Mouse (Mus musculus): ENCODE measurements around the gene Opcml. TPM values are rescaled to one million over a fixed set of nuclear protein-coding genes. Genes with fewer than 3 reads are reported as not detected.

Opcml gene
- polyA plus RNA-seq, 1 experiment from 2014 or later: 4.3 TPM

DNA sequence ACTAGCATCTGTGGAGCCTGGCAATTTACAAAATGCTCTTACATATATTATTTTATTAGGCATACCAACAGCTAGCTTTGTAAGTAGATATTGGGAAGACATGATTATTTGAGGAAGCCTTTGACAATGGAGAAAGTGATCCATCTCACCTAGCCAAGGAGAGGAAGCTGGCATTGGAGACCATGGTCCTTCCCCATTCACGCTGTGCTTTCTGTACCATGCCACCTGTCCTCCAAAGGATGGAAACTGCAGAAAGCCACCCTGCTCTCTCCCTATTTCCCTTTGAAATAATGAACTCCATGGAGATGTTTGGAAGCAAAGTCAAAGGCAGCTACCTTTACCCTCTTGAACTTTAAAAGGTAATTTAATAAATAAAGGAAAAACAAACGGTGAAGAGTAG lies 570.1 kb downstream of the Opcml start:
- no peaks in the 10 kb centered on the region for H3K36me3 ChIP-seq
- no peak for DNase-seq (ENCODE audit: low spot score)
- H3K27me3 ChIP-seq (ENCODE audit: insufficient read depth, poor library complexity, severe bottlenecking): no peaks in the 10 kb centered on the region
- peaks cover 4% of the 10 kb centered on the region; the same call in 1 of the 2 replicates for H3K4me1 ChIP-seq
- H3K9me3 ChIP-seq: no peaks in the 10 kb centered on the region
- no peak overlapping the region for H3K27ac ChIP-seq
- H3K4me3 ChIP-seq: no peak overlapping the region
- WGBS: 80% methylated on average over 2 of the region's 2 CpGs

DNA sequence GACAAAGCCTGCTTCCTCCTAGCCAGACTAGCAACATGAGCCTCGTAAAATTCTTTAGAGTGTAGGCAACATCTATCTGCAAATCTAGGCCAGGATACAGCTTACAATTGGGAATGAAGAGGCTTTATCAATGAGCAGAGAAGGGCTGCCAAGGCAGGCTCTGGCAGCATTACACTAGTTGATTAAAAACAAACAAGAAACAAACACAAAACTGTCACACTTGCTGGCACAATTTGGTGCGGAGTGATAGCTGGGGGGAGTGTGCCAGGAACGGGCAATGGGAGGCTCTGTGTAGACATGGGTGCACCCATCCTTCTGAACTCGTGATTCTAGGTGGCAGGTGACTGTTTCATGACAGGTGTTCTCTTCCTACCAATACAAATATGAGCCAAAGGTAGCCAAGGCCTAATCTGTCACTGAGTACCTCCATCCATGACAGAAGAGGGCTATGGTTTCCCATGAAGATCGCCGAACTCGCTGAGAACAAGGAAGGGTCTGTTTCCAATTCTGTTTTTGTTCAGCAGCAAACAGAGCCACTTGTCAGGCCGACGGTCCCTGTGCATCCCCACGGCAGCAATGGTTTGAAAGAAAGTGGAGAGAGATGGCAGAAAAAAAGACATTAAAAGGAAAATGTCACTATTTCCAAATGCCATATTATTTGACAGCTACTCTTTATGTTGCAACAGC lies 574.0 kb downstream of the Opcml start:
- H3K27me3 ChIP-seq (ENCODE audit: insufficient read depth, poor library complexity, severe bottlenecking): no peaks in the 10 kb centered on the region
- H3K9me3 ChIP-seq: no peaks in the 10 kb centered on the region
- no peak overlapping the region for H3K27ac ChIP-seq
- H3K4me1 ChIP-seq: peaks cover 6% of the 10 kb centered on the region; the same call in 1 of the 2 replicates
- no peak overlapping the region for H3K4me3 ChIP-seq
- H3K36me3 ChIP-seq: no peaks in the 10 kb centered on the region
- 82% methylated on average over 10 of the region's 10 CpGs for WGBS
- no peak for DNase-seq (ENCODE audit: low spot score)

DNA sequence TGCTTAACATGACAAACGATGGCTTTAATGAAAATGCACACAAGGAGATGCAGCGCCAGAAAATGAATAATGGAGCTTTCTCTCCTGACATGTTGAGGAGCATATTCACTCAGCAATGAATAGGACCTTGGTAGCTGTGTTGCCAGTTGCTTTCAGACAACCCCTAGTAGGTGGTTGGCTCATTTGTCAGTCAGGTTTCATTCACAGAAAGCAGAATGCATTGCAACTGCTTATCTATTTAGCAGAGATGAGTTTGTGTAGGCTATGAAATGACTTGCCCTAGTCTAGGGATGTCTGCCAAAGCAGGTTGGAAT lies 574.5 kb downstream of the Opcml start:
- Histone ChIP-seq H3K4me1 (peaks cover 6% of the 10 kb centered on the region; the same call in 1 of the 2 replicates), H3K27me3 (ENCODE audit: insufficient read depth, poor library complexity, severe bottlenecking) (no peaks in the 10 kb centered on the region), H3K4me3 (no peak overlapping the region), H3K27ac (no peak overlapping the region), H3K36me3 (no peaks in the 10 kb centered on the region), H3K9me3 (no peaks in the 10 kb centered on the region)
- no peak for DNase-seq (ENCODE audit: low spot score)
- WGBS: 81% methylated on average over 2 of the region's 2 CpGs

DNA sequence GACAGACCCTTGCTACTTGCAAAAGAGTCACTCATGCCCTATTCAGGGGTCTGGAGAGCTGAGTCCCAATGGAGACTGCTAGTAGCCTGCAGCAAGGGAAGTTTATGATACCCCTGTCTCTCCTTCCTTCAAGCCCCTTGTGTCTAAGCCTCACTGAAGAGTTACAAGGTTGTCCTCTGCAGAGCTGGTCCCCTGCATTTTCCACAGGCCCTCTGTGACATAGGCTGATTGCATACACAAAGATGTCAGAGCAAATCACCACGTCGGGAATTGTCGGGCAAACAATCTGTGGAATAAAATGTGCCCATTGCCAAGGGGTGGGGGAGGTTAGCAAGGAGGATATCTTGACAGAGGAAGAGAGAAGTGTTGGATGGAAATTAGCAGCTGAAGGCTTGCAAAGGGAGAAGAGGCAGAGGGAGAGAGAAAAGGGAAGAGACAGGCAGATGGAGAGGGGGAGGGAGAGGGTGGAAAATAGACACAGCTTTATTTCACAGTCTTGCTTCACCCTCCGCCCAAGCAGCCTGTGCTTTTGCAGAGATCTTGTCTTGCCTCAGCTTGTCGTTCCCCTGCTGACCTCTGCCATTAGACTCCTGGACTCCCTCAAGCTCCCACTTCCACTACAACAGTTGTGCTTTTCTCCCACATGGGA lies 596.1 kb downstream of the Opcml start:
- Histone ChIP-seq H3K4me3 (no peak overlapping the region), H3K27ac (no peak overlapping the region), H3K36me3 (no peaks in the 10 kb centered on the region), H3K4me1 (no peaks in the 10 kb centered on the region), H3K9me3 (no peaks in the 10 kb centered on the region), H3K27me3 (ENCODE audit: insufficient read depth, poor library complexity, severe bottlenecking) (no peaks in the 10 kb centered on the region)
- DNase-seq (ENCODE audit: low spot score): no peak
- WGBS: 57% methylated on average over 5 of the region's 5 CpGs

DNA sequence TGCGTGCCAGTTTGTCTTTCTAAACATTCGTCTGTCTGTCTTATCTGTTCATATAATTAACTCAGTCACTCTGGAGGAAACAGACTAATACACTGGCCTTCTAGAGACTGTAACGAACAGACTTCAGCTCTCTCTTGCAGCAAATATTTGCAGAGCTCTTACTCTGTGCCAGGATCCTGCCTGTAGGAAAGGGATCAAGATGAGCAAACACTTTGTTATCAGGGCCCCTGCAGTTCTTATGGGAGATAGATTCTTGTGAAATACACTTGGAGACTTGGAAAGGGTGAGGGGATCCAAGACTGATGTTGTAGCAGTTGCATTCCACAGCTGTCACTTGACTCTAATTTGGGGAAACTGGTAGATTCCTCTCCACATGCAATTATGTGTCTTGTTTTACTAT lies 604.6 kb downstream of the Opcml start:
- H3K36me3 ChIP-seq: no peaks in the 10 kb centered on the region
- WGBS: 5% methylated on average over 3 of the region's 3 CpGs
- no peak for DNase-seq (ENCODE audit: low spot score)

DNA sequence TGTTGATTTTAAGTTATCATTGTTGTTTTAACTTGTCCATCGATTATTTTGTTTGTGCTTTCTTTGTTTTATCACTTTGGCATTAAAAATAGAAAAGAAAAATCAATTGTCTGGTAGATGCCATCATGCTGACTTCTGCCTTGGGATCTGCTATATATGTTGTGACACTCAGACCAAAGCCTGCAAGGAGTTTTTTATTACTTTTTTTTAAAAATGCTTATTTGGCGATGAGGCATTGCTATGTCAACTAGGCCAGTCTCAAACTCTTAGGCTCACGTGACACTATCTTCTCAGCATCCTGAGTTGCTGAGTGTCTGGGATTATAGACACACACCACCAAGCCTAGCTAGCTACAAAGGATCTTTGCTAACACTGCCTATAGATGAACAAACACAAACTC lies 605.1 kb downstream of the Opcml start:
- H3K27me3 ChIP-seq (ENCODE audit: insufficient read depth, poor library complexity, severe bottlenecking): peaks cover 3% of the 10 kb centered on the region; the same call in 1 of the 2 replicates
- DNase-seq (ENCODE audit: low spot score): no peak
- no peak overlapping the region for H3K4me3 ChIP-seq
- H3K4me1 ChIP-seq: no peaks in the 10 kb centered on the region
- no peaks in the 10 kb centered on the region for H3K36me3 ChIP-seq
- no peaks in the 10 kb centered on the region for H3K9me3 ChIP-seq
- no peak overlapping the region for H3K27ac ChIP-seq
- WGBS: 61% methylated on average over 3 of the region's 3 CpGs

More for the DNA sequence above, 604.6 kb downstream of the Opcml start:
- H3K4me3 ChIP-seq: no peak overlapping the region
- H3K27ac ChIP-seq: no peak overlapping the region
- H3K9me3 ChIP-seq: no peaks in the 10 kb centered on the region
- H3K4me1 ChIP-seq: no peaks in the 10 kb centered on the region
- no peaks in the 10 kb centered on the region for H3K27me3 ChIP-seq (ENCODE audit: insufficient read depth, poor library complexity, severe bottlenecking)

DNA sequence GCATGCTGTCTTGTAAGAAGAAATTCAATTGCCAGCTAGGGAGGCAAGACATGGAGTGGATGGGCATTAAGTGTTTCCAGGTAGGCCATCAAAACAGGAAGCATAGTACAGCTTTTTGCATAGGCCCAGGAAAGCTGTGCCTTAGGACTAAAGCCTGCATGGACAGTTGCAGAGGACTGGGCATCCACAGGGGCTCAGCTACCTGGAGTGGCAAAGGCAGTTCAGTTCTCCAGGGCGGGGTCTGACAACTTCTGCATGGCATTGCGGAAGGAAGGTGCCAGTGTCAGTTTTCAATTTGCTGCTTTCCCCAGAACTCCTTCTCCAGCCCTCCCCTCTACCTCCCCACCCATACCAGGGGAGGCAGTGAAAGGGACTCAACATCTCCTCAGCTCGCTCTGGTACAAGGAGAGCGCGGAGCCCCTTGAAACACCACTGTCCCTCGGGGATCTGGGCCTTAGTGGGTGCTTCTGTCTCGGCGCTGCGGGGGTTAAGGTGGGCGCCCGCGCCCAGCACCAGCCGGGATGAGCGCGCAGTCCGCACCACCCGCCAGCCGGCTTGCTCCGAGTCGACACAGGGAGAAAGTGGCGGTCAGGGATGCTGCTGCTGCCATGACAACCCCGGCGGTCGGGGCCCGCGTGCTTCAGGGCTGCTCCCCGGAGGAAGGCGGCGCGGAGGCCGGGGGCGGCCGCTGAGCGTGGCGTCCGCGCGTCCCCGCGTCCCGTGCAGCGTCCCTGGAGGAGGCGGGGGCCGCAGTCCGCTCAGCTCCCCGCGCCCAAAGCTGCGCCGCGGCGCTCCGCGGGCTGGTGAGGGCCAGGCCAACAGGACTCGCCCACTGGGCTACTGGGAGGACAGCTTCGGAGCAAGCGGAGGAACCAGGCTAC lies 612.4 kb downstream of the Opcml start:
- H3K36me3 ChIP-seq: no peaks in the 10 kb centered on the region
- peak overlapping the region; percentile 59 for H3K27ac ChIP-seq
- no peak for DNase-seq (ENCODE audit: low spot score)
- H3K4me1 ChIP-seq: peaks cover 9% of the 10 kb centered on the region; the same call in 1 of the 2 replicates
- peak overlapping the region; percentile 79 for H3K4me3 ChIP-seq
- H3K9me3 ChIP-seq: no peaks in the 10 kb centered on the region
- H3K27me3 ChIP-seq (ENCODE audit: insufficient read depth, poor library complexity, severe bottlenecking): peaks cover 40% of the 10 kb centered on the region
- WGBS: 1% methylated on average over 56 of the region's 56 CpGs

DNA sequence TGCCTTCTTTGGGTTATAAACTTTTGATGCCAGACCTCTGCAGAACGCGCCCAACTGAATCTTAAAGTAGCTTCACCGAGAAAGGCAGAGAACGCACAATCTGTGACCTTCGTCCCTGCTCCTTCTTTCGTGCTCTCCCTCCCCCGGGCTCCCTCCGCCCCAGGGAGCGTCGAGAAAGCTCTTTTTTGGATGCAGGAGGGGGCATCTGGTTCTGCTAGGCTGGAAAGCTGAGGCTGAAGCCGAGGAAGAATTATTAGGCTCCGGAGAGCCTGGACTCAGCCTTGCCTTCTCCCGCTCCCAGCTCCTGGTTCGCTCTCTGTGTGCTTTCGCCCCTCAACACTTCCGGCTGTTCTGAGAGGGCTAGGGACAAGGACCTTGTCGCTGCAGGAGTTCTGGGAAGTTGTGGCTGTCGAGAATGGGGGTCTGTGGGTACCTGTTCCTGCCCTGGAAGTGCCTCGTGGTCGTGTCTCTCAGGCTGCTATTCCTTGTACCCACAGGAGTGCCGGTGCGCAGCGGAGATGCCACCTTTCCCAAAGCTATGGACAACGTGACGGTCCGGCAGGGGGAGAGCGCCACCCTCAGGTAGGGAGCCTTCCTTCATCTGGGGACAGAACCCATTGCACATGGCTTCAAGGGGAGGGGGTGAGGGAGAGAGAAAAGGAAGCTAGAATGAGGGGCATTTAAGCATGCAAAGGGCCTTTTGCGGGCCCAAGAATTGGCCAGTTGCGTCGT lies 613.4 kb downstream of the Opcml start:
- Histone ChIP-seq H3K27me3 (ENCODE audit: insufficient read depth, poor library complexity, severe bottlenecking) (peaks cover 40% of the 10 kb centered on the region), H3K9me3 (no peaks in the 10 kb centered on the region), H3K36me3 (no peaks in the 10 kb centered on the region), H3K4me3 (peak overlapping the region; percentile 79), H3K27ac (0 out of 2 replicates have a peak overlapping the region, but pooled peaks have one; percentile 59), H3K4me1 (peaks cover 9% of the 10 kb centered on the region; the same call in 1 of the 2 replicates)
- 2% methylated on average over 30 of the region's 30 CpGs for WGBS
- peak; percentile 86 for DNase-seq (ENCODE audit: low spot score)

DNA sequence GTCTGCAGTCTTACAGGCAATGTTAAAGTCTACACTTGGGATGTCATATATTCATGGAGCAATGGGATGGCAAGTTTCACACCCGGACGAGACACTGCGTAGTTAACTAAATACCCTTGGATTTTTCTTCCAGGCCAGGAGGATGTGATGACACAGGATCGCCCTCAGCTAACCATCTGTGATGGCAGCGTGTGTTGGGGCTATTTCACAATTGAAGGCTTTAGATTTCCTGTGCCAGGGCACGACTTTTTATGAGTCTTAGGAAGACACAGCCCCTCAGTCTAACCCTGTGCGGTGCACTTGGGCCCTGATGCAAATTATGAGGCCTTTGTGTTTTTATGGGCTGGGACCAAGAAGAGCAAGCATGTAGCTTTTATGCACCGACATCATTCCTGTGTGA lies 614.0 kb downstream of the Opcml start:
- Histone ChIP-seq H3K36me3 (no peaks in the 10 kb centered on the region), H3K4me1 (peaks cover 9% of the 10 kb centered on the region; the same call in 1 of the 2 replicates), H3K27me3 (ENCODE audit: insufficient read depth, poor library complexity, severe bottlenecking) (peaks cover 40% of the 10 kb centered on the region), H3K4me3 (peak overlapping the region; percentile 79; the same call in 1 of the 2 replicates), H3K27ac (no peak overlapping the region), H3K9me3 (no peaks in the 10 kb centered on the region)
- no peak for DNase-seq (ENCODE audit: low spot score)
- WGBS: 65% methylated on average over 8 of the region's 8 CpGs

DNA sequence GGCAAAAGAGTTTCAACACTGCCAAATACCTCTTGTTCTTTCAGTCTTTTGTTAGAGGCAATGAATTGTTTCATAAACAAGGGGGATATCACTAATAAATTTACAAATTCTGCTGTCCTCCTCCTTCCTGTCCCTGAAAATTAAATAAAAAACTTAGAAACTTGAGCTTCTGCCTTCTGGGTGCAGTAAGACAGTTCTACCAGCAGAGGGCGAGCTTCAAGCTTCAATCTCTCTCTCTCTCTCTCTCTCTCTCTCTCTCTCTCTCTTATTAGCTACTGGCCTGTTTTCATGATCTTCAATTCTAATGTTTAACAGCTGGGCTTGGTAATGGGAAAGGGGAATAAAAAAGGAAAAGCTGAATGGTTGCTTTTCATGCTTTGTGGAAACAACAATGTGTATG lies 615.2 kb downstream of the Opcml start:
- Histone ChIP-seq H3K27ac (no peak overlapping the region), H3K27me3 (ENCODE audit: insufficient read depth, poor library complexity, severe bottlenecking) (peaks cover 35% of the 10 kb centered on the region), H3K4me1 (peaks cover 9% of the 10 kb centered on the region; the same call in 1 of the 2 replicates), H3K9me3 (no peaks in the 10 kb centered on the region), H3K36me3 (no peaks in the 10 kb centered on the region), H3K4me3 (no peak overlapping the region)
- 0% methylated on average over 1 of the region's 1 CpGs for WGBS
- DNase-seq (ENCODE audit: low spot score): no peak

DNA sequence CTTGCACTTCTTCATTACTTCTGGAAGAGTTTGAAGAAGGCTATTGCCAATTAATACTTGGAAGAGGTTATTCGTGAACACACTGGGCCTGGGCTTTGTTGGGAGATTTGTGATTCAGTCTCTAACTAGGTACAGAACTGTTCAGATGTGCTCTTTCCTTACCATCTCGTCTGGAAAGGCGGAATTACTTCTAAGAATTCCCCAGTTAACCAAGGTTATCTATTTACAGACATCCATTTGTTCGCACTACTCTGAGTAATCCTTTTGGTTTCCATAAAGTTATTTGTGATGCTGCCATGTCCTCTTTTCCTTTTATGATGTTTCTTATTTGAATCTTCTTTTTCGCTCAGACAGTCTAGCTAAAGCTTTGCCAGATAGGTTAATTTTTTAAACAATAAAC lies 630.2 kb downstream of the Opcml start:
- 79% methylated on average over 5 of the region's 5 CpGs for WGBS
- no peaks in the 10 kb centered on the region for H3K27me3 ChIP-seq (ENCODE audit: insufficient read depth, poor library complexity, severe bottlenecking)
- H3K4me3 ChIP-seq: no peak overlapping the region
- no peaks in the 10 kb centered on the region for H3K4me1 ChIP-seq
- H3K9me3 ChIP-seq: no peaks in the 10 kb centered on the region
- no peak for DNase-seq (ENCODE audit: low spot score)
- H3K36me3 ChIP-seq: no peaks in the 10 kb centered on the region
- H3K27ac ChIP-seq: no peak overlapping the region

DNA sequence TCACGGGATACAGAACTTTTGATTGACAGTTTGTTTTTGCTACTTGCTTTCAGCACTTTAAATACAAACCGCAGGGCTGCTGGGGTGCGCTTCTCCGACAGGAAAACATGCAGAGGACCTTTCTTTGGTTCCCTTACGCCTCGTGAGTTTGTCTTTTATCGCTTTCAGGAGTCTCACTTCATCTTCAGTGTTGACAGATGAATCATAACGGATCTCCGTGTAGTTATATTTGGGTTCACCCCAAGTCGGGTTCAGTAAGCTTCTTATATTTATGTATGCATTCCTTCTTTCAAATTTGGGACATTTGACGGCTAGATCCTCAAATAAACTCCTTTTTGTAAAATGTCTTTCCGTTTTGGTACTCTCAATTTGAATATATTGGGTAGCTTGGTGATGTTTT lies 632.8 kb downstream of the Opcml start:
- 49% methylated on average over 12 of the region's 12 CpGs for WGBS
- Histone ChIP-seq H3K4me1 (no peaks in the 10 kb centered on the region), H3K36me3 (no peaks in the 10 kb centered on the region), H3K4me3 (no peak overlapping the region), H3K27me3 (ENCODE audit: insufficient read depth, poor library complexity, severe bottlenecking) (no peaks in the 10 kb centered on the region), H3K27ac (no peak overlapping the region), H3K9me3 (no peaks in the 10 kb centered on the region)
- DNase-seq (ENCODE audit: low spot score): no peak
